ENCODE assay signal across 12 mouse cellular contexts in genomic region chr8:126433827-126434226, GRCm38 (mm10). TPM values are rescaled to one million over a fixed set of nuclear protein-coding genes. Genes with fewer than 3 reads are reported as not detected.
A peak's percentile ranks its signal among the peaks of the same experiment; 100 is the strongest.
DNase-seq lines count a peak whose midpoint lies in the region; ATAC-seq and TF ChIP-seq lines count a peak whose summit lies in the region.
"Had no signal": no experiment of that assay in that cellular context is flagged by ENCODE, and none has a peak within 500 bp of the region (broad histone marks: within the 10 kb centered on the region; RNA-seq: fewer than 3 reads in every experiment).

No protein-coding gene starts in this region.

- H3K27ac ChIP-seq in liver, postnatal 0 days (ENCODE audit: low read depth): no peak overlapping the region
- H3K27ac ChIP-seq in thymus, adult 2 months (ENCODE audit: control insufficient read depth, insufficient read depth, low read length): no peak overlapping the region

- peaks cover 58% of the 10 kb centered on the region for H3K36me3 ChIP-seq in liver, postnatal 0 days (replicated peaks; ENCODE audit: insufficient read depth, low read length)
- H3K36me3 ChIP-seq in thymus, adult 2 months (ENCODE audit: control insufficient read depth, insufficient read depth, low read length): peaks cover 18% of the 10 kb centered on the region

- H3K9ac ChIP-seq in liver, postnatal 0 days (replicated peaks): no peak overlapping the region

- WGBS in liver, postnatal 0 days (ENCODE audit: insufficient replicate concordance): 87% methylated on average over 7 of the region's 7 CpGs
- WGBS in thymus, adult 2 months: 94% methylated on average over 7 of the region's 7 CpGs

- no peak overlapping the region for H3K4me3 ChIP-seq in liver, postnatal 0 days (ENCODE audit: low read depth, low read length)
- no peak overlapping the region for H3K4me3 ChIP-seq in thymus, adult 2 months (ENCODE audit: control insufficient read depth, insufficient read depth, low read length)
- H3K4me3 ChIP-seq: erythroblast, embryonic 14.5 days had no signal

- no peak for DNase-seq in liver, postnatal 0 days
- no peak for DNase-seq in liver
- DNase-seq in ZHBTc4 (ENCODE audit: low read depth, low spot score): peak; percentile 17
- DNase-seq in left cerebral cortex, adult 18-20 months (ENCODE audit: low spot score in 2 of 2): peak; percentile 57 to 75
- DNase-seq in right cerebral cortex, postnatal 4 days: peak; percentile 19
- DNase-seq in thymus, adult 2 months: no peak
- DNase-seq: cerebellum, adult 11-12 months; kidney, adult 11 months had no signal

- ATAC-seq in liver, postnatal 0 days: no peak
- no peak for ATAC-seq in megakaryocyte, adult 5-6 weeks (ENCODE audit: poor library complexity, severe bottlenecking)

- H3K4me2 ChIP-seq in liver, postnatal 0 days (ENCODE audit: low read depth, low read length): no peak overlapping the region
- H3K4me2 ChIP-seq: heart, embryonic 11.5 days; midbrain, embryonic 11.5 days had no signal

- no peaks in the 10 kb centered on the region for H3K4me1 ChIP-seq in liver, postnatal 0 days (ENCODE audit: insufficient read depth)
- H3K4me1 ChIP-seq in thymus, adult 2 months (replicated peaks; ENCODE audit: control insufficient read depth, insufficient read depth, low read length): no peaks in the 10 kb centered on the region

- TF ChIP-seq EP300 in liver, postnatal 0 days (IDR thresholded peaks at IDR 0.05; ENCODE audit: low read depth): no peak

- TF ChIP-seq CTCF in liver, postnatal 0 days (IDR thresholded peaks at IDR 0.05; ENCODE audit: low read depth): peak; percentile 21; the same call in 1 of the 2 replicates
- TF ChIP-seq CTCF in thymus, adult 2 months (IDR thresholded peaks at IDR 0.05; ENCODE audit: borderline replicate concordance, control insufficient read depth, extremely low read depth, insufficient read depth, low read length, poor library complexity): no peak

- H3K9me3 ChIP-seq in liver, postnatal 0 days (ENCODE audit: low read length): no peaks in the 10 kb centered on the region

- H3K27me3 ChIP-seq in liver, postnatal 0 days (ENCODE audit: insufficient read depth, low read length): no peaks in the 10 kb centered on the region
- H3K27me3 ChIP-seq in thymus, adult 2 months (ENCODE audit: control insufficient read depth, insufficient read depth, low read length): no peaks in the 10 kb centered on the region

- TF ChIP-seq POLR2A in thymus, adult 2 months (IDR thresholded peaks at IDR 0.05; ENCODE audit: control insufficient read depth, extremely low read depth, insufficient read depth, low read length, poor library complexity): no peak

RNA-seq across cellular contexts. Expression of gene Coa6, which starts 11.5 kb away (rescaled TPM):
- 81.0 and 97.6 TPM in 2 replicates for polyA plus RNA-seq in liver, postnatal 0 days (2015; fragmentation: Nextera tagmentation; extraction: Ambion mirVana)
- 10 to 100 TPM; 25.2 to 28.6 TPM for total RNA-seq in left cerebral cortex, adult 18-20 months (2021)
- 24.4 and 36.5 TPM in 2 replicates for total RNA-seq in megakaryocyte, adult 5-6 weeks (2015)
- total RNA-seq in megakaryocyte, adult 5-6 weeks (2017): 25.7 and 30.1 TPM in 2 replicates
- 58.0 and 68.9 TPM in 2 replicates for polyA plus RNA-seq in thymus, adult 2 months (2012; rRNA removed)

RNA-seq across cellular contexts. Expression of gene Tarbp1, which starts 41.0 kb away (rescaled TPM):
- polyA plus RNA-seq in liver, postnatal 0 days (2015; fragmentation: Nextera tagmentation; extraction: Ambion mirVana): 0.82 and 1.1 TPM in 2 replicates
- 1 to 10 TPM; 4.1 to 4.5 TPM for total RNA-seq in left cerebral cortex, adult 18-20 months (2021)
- 3.2 TPM in 2 replicates for total RNA-seq in megakaryocyte, adult 5-6 weeks (2015)
- total RNA-seq in megakaryocyte, adult 5-6 weeks (2017): 2.3 TPM in 2 replicates
- 10.4 and 12.9 TPM in 2 replicates for polyA plus RNA-seq in thymus, adult 2 months (2012; rRNA removed)

Comparison
In these comparisons a context has a peak if more than half of its experiments do, and no peak if none do; other contexts are left out.
1. DNase-seq: peak in ZHBTc4 (single experiment), left cerebral cortex, adult 18-20 months (2 of 2) and right cerebral cortex, postnatal 4 days (single experiment); none in liver, postnatal 0 days (single experiment), liver (single experiment) and thymus, adult 2 months (single experiment).